Mouse (Mus musculus) midbrain, embryonic 13.5 days (tissue): Measurements from ENCODE around the gene Slc25a19. TPM values are rescaled to one million over a fixed set of nuclear protein-coding genes. Genes with fewer than 3 reads are reported as not detected.

Source experiments
- ATAC-seq: fragments of 200-750 bp; cut with Nextera tagmentation; 2 replicates; pipeline ENCODE4 v1.8.0; 2017; ENCODE audit warnings: mild to moderate bottlenecking, moderate TSS enrichment, moderate library complexity
- H3K27ac ChIP-seq: fragments of 300-500 bp; sonication (generic); 2 replicates; pipeline ENCODE4 v1.5.1; 2015; ENCODE audit warnings: inconsistent platforms, mild to moderate bottlenecking, moderate library complexity
- H3K27me3 ChIP-seq: fragments of 300-500 bp; sonication (generic); 2 replicates; pipeline ENCODE4 v1.6.1; 2015; ENCODE audit warnings: mild to moderate bottlenecking, inconsistent platforms
- H3K36me3 ChIP-seq: fragments of 300-500 bp; sonication (generic); 2 replicates; pipeline ENCODE4 v1.6.1; 2015; ENCODE audit warnings: mild to moderate bottlenecking, inconsistent platforms
- H3K4me1 ChIP-seq: fragments of 300-500 bp; sonication (generic); replicated peaks from 2 replicates; pipeline ENCODE4 v1.6.1; 2015; ENCODE audit warnings: inconsistent platforms
- H3K4me2 ChIP-seq: fragments of 300-500 bp; sonication (generic); replicated peaks from 2 replicates; pipeline ENCODE4 v1.6.1; 2015; ENCODE audit warnings: moderate library complexity, mild to moderate bottlenecking, inconsistent platforms
- H3K4me3 ChIP-seq: fragments of 300-500 bp; sonication (generic); replicated peaks from 2 replicates; pipeline ENCODE4 v1.5.1; 2015; ENCODE audit warnings: mild to moderate bottlenecking, inconsistent platforms
- H3K9ac ChIP-seq: fragments of 300-500 bp; sonication (generic); replicated peaks from 2 replicates; pipeline ENCODE4 v1.6.1; 2015; ENCODE audit warnings: mild to moderate bottlenecking, inconsistent platforms
- H3K9me3 ChIP-seq: fragments of 300-500 bp; sonication (generic); 2 replicates; pipeline ENCODE4 v1.6.1; 2016; ENCODE audit warnings: mild to moderate bottlenecking, inconsistent platforms
- WGBS: fragments of 180-500 bp; shearing (Covaris S2); methylation state at CpG from one replicate; pipeline ENCODE4 v1.1.7; 2015; 5-methylcytosine and 5-hydroxymethylcytosine counted together
- polyA plus RNA-seq: library from polyadenylated mRNA; unstranded; fragments of >200 nt; fragmentation: Nextera tagmentation; extraction: Ambion mirVana; gene quantifications from 2 replicates; pipeline ENCODE4 v1.2.1, GENCODE M21; 2015

The Slc25a19 gene
- polyA plus RNA-seq, 1 experiment from 2014 or later: 35.4 TPM

DNA sequence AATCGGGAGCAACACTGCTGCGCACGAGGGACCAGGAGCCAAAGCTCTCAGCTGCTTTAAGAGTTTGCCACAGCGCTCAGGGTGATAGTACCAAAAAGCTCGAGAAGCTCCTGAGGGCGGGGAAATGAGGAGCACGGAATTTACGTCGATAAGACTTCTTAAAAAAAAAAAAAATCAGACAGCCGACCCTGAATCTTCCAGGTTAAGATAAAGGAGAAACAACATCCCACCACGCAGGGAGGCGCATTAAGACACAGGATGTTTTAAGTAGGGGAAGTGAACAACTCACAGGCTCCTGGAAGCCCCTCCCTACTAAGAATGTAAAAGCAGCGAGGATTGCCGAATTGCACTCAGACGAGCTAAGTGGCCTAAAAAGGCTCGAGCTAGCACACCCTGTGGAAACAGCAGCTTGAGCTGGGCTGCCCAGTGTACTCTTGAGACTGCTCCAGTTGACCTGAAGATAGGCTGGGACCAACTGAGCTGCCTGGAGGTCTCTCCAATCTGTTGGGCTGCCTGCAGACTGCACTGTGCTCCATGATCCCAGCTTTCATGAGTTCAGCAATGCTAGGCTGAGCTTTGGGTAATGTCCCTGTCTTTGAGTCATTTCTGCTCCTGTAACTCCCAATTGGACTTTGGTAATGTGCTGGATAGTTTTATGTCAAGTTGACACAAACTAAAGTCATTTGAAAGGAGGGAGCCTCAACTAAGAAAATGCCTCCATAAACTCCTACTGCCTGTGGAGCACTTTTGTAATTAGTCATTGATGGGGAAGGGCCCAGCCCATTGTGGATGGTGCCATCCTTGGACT is 14.8 kb downstream of the Slc25a19 start:
- ATAC-seq: no peak
- under 1% methylated on average over 16 of the region's 16 CpGs for WGBS
- H3K9me3 ChIP-seq: no peaks in the 10 kb centered on the region
- H3K27ac ChIP-seq: peak overlapping the region; percentile 79; the same call in 1 of the 2 replicates
- peak overlapping the region; percentile 58 for H3K4me3 ChIP-seq
- peaks cover 19% of the 10 kb centered on the region for H3K4me1 ChIP-seq
- H3K27me3 ChIP-seq: peaks cover 21% of the 10 kb centered on the region
- H3K36me3 ChIP-seq: peaks cover 43% of the 10 kb centered on the region
- H3K4me2 ChIP-seq: peak overlapping the region; percentile 86
- peak overlapping the region; percentile 78 for H3K9ac ChIP-seq

DNA sequence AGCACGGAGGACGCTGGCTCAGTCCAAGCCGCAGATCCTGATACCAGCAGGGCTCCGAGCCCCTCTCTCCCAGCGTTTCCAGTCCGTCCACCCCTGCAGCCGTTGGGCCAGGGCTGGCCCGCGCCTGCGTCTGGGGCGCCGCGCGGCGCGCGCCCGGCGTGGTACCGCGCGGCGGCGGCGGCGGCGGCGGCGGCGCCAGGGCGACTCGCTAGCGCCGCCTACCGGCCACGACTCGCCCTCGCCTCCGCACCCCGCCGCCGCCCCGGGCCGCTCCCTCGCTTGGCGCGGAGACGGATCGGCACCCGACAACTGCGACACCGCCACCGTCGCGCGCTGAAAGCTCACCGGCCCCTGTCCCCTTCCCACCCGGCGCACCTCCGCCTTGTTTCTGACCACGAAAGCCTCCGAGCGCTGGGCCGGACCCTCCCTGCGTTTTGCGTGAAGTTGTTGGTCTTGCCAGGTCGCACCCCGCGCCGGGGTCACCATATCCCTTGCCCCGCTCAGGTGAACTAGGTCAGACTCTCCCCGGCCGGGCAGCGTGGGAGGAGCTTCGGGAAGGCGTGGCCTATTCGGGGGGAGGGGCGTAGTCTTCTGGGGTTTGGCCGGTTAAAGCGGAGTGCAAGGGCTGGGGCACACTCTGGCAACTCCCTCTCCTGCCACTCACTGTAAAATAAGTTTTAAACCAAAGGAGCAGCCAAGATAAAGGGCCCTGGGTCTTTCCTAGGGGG is 15.5 kb downstream of the Slc25a19 start, which contains the start of gene Mif4gd:
TSS of gene Mif4gd (minus strand) at position 560 of the 728 bp plus-strand sequence.
- Histone ChIP-seq H3K4me1 (peaks cover 19% of the 10 kb centered on the region), H3K27me3 (peaks cover 21% of the 10 kb centered on the region), H3K36me3 (peaks cover 46% of the 10 kb centered on the region), H3K9me3 (no peaks in the 10 kb centered on the region), H3K27ac (peak within 1 kb of the TSS; percentile 79), H3K9ac (peak within 1 kb of the TSS; percentile 78), H3K4me3 (peak within 1 kb of the TSS; percentile 58), H3K4me2 (peak within 1 kb of the TSS; percentile 86)
- under 1% methylated on average over 70 of the region's 80 CpGs for WGBS
- peak; percentile 88 for ATAC-seq

DNA sequence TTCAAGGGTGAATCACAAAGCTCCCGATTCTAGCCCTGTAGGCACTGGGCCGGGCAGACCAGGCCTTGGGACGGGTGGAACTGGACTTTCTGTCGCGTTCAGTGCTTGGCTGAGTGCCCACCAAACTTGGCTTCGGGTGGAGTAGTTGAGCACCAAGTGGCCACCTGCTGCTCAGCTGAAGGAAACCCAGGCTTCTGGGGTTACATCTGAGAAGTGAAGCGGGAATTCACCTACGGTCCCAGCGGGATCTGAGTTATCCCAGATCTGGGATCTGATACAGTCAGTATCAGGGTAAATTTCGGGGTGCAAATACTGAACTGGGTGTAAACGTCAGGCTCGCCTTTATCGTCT is 16.1 kb downstream of the Slc25a19 start:
- Histone ChIP-seq H3K36me3 (peaks cover 46% of the 10 kb centered on the region), H3K4me2 (peak overlapping the region; percentile 86), H3K9me3 (no peaks in the 10 kb centered on the region), H3K4me1 (peaks cover 19% of the 10 kb centered on the region), H3K27ac (peak overlapping the region; percentile 52), H3K9ac (peak overlapping the region; percentile 78), H3K27me3 (peaks cover 21% of the 10 kb centered on the region), H3K4me3 (peak overlapping the region; percentile 58)
- ATAC-seq: no peak
- 3% methylated on average over 13 of the region's 13 CpGs for WGBS

DNA sequence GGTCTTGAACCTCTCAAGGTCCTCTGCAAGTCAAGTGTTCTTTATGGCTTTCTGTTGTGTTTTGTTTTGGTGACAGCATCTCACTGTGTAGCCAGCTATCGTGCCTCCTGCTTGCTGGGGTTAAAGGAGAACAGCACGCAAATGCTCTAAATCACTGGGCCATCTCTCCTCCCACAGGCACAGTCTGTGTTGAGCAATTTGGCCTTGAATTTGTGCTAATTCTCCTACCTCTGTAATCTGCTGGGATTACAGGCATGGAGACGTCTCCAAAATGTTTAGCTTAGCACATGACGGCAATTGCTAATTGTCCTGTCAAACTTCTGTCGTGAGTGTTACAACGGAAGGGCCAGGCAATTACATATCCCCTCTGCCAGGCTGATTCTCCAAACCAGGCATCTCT is 16.9 kb downstream of the Slc25a19 start:
- no peaks in the 10 kb centered on the region for H3K9me3 ChIP-seq
- no peak overlapping the region for H3K4me2 ChIP-seq
- WGBS: 71% methylated on average over 6 of the region's 6 CpGs
- ATAC-seq: no peak
- H3K27ac ChIP-seq: no peak overlapping the region
- no peak overlapping the region for H3K4me3 ChIP-seq
- H3K36me3 ChIP-seq: peaks cover 53% of the 10 kb centered on the region
- peaks cover 19% of the 10 kb centered on the region for H3K4me1 ChIP-seq
- peaks cover 21% of the 10 kb centered on the region for H3K27me3 ChIP-seq
- H3K9ac ChIP-seq: no peak overlapping the region

DNA sequence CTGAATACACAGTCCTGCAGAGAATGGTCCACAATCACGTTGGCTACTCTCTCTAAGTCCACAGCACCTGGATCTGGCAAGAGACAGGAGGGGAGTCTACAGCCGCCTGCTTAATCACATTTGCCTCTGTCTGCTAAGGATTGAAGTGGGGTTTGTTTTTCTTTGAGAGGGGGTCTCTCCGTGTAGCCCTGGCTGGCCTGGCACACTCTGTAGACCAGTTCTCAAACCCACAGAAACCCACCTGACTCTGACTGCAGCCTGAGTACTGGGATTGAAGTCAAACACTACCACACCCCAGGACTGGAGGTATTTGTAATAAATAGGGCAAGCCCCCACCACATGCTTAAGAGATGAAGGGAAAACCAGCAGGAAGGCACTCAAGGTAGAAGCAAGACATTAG is 18.5 kb downstream of the Slc25a19 start:
- Histone ChIP-seq H3K27me3 (peaks cover 17% of the 10 kb centered on the region), H3K4me3 (no peak overlapping the region), H3K36me3 (peaks cover 45% of the 10 kb centered on the region), H3K4me1 (peaks cover 30% of the 10 kb centered on the region), H3K4me2 (no peak overlapping the region), H3K9ac (no peak overlapping the region), H3K27ac (no peak overlapping the region), H3K9me3 (no peaks in the 10 kb centered on the region)
- no peak for ATAC-seq
- WGBS: 78% methylated on average over 3 of the region's 3 CpGs

DNA sequence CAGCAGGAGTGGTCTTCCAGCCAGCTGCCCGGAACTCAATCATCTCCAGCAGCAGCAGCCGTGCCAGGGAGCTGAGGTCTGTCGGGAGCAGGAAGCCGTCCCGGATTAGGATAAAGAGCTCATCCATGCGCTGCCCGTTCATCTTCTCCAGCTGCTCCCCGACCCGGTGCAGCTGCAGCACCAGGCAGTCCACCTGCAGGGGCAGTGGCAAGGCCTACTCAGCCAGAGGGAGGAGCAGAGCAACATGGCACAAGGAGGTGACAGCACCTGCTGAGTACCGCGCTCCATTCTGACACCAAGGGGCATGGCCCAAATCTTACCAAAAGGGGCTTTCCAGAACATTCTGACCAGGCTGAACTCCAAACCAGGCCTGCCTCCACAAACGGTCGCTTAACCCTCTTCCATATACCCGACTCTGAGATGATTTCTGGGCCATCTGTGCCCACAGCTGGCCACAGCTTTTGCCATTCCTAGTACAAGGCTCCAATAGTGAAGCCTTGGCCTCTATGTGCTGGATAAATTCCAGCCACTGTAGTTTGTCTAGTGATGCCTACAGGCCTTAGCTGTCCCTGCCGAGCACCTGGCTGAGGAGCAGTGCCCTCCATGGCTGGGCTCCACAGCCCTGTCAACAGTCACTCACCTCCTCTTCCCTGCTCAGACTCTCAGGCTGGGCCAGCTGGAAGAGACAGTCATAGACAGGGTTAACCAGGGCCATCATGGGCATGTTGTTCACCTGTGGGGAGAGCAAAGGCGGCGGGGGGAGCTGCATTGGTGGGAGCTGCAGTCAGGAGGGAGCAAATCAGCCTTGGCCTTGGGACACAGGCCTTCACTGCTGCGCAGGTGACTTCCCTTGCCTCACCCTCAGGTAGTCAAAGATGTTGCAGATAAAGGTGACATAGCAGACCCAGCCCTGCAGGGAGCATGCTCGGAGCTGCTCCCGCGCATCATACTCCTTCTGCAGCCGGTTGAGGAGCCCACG is 19.4 kb downstream of the Slc25a19 start:
- ATAC-seq: no peak

DNA sequence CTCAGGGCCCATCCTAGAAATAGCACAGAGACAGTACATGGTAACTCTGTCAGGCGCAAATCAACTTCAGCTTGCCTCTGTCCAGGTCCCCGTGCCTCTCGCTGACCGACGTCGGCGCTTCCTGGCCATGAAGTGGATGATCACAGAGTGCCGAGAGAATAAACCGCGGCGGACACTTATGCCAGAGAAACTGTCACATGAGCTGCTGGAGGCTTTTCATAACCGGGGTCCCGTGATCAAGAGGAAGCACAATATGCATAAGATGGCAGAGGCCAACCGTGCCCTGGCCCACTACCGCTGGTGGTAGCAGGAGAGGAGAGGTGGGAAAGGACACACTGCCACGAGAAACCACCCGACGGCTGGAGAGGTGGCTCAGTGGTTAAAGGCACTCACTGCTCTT is 21.4 kb downstream of the Slc25a19 start:
- Histone ChIP-seq H3K9ac (no peak overlapping the region), H3K4me2 (no peak overlapping the region), H3K9me3 (no peaks in the 10 kb centered on the region), H3K4me1 (peaks cover 29% of the 10 kb centered on the region), H3K27me3 (0 out of 2 replicates have a peak, but pooled peaks cover 4% of the 10 kb centered on the region), H3K27ac (no peak overlapping the region), H3K4me3 (no peak overlapping the region), H3K36me3 (peaks cover 41% of the 10 kb centered on the region)
- WGBS: 94% methylated on average over 18 of the region's 18 CpGs
- no peak for ATAC-seq

More for the DNA sequence above, 19.4 kb downstream of the Slc25a19 start:
- Histone ChIP-seq H3K4me3 (no peak overlapping the region), H3K4me1 (peaks cover 31% of the 10 kb centered on the region), H3K4me2 (no peak overlapping the region), H3K36me3 (peaks cover 41% of the 10 kb centered on the region), H3K27ac (no peak overlapping the region), H3K27me3 (peaks cover 9% of the 10 kb centered on the region), H3K9me3 (no peaks in the 10 kb centered on the region), H3K9ac (no peak overlapping the region)
- WGBS: 81% methylated on average over 23 of the region's 23 CpGs

DNA sequence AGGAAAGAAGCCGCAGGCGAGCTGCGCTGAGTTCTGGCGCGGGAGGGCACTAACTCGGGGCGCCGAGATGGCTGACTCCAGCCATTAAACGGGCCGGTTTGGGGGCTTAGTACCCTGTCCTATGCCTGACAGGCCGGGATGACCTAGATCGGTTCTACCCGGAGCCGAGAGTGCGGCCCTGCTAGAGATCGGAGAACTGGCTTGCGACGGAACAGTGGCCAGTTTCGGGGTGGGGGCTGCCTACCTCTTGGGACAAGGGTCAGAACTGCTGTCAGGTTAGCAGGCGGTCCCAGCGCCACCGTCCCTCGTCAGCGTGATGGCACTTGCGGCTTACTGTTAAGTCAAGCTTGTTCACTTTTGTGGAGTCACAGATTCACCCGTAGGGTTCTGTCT is 23.8 kb downstream of the Slc25a19 start:
- WGBS: under 1% methylated on average over 26 of the region's 26 CpGs
- peaks cover 44% of the 10 kb centered on the region for H3K36me3 ChIP-seq

DNA sequence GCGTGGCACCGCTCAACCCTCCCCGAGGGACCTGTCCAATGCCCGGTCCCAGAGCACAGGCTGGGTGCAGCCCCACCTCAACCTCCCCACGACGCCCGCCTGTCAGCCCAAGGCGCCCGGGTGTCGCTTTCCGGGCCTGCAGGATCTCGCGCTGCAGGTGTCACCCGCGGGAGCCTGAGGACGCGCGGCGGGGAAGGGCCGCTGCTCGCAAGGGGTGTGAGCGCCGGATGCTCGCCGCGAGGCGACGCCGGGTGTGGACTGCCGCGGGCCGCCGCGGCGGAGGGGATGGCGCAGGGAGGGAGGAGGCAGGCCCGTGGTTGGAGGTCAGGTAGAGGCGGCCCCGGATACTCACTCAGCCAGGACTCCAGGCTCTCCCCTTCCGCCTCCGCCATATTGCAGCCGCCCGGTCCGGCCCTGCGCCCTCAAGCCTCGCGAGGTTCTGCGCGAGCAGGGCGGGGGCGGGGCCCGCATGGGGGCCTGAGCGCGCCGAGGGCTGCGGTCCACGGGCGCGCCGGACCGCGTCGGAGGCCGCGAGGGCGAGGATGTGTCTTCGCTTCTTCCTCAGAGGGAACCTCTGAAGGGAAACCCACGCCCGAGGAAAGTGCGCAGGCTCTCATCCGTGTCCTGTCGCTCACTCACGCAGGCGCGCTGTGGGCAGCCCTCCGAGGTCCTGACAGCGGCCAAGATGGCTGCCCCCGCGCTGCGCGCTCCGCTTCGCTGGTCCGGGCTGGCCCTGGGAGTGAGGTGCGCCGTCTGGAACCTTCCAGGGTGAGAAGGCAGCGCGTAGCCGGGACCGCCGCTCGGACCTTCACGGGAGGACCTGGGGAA is 24.4 kb downstream of the Slc25a19 start, which contains the start of the genes Mrps7 and Gga3:
TSS of gene Mrps7 (plus strand) at position 450 of the 828 bp plus-strand sequence.
TSS of gene Gga3 (minus strand) at position 576 of the 828 bp plus-strand sequence.
- WGBS: under 1% methylated on average over 92 of the region's 93 CpGs
- peak; percentile 97 for ATAC-seq
- H3K4me3 ChIP-seq: peak within 1 kb of the TSS; percentile 96

More for the DNA sequence above, 23.8 kb downstream of the Slc25a19 start:
- H3K27ac ChIP-seq: peak overlapping the region; percentile 90
- H3K9me3 ChIP-seq: no peaks in the 10 kb centered on the region
- H3K27me3 ChIP-seq: no peaks in the 10 kb centered on the region
- peak overlapping the region; percentile 85 for H3K4me2 ChIP-seq
- H3K4me3 ChIP-seq: peak overlapping the region; percentile 96
- ATAC-seq: peak; percentile 62
- H3K4me1 ChIP-seq: peaks cover 31% of the 10 kb centered on the region
- H3K9ac ChIP-seq: peak overlapping the region; percentile 97

DNA sequence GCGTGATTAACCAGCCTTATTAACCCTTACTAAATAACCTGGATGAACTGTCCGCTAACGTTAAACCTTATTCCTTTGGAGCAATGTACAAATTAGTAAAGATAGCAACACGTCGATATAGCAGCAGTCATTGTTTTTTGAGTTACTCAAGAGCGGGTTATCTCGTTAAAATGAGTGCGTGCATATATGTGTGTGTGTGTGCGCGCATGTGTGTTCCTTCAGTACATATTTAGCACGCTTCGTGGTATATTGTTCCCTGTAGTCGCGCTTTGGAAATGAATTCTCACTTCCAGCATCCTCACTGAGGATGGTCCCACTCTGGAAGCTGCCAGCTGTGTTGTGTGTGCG is 25.0 kb downstream of the Slc25a19 start:
- Histone ChIP-seq H3K4me3 (peak overlapping the region; percentile 96), H3K9me3 (no peaks in the 10 kb centered on the region), H3K4me1 (peaks cover 31% of the 10 kb centered on the region), H3K36me3 (peaks cover 32% of the 10 kb centered on the region), H3K27ac (peak overlapping the region; percentile 90), H3K4me2 (peak overlapping the region; percentile 85), H3K9ac (peak overlapping the region; percentile 97), H3K27me3 (no peaks in the 10 kb centered on the region)
- WGBS: 7% methylated on average over 15 of the region's 15 CpGs
- no peak for ATAC-seq

More for the DNA sequence above, 24.4 kb downstream of the Slc25a19 start, which contains the start of the genes Mrps7 and Gga3:
- Histone ChIP-seq H3K36me3 (peaks cover 38% of the 10 kb centered on the region), H3K9me3 (no peaks in the 10 kb centered on the region), H3K27me3 (no peaks in the 10 kb centered on the region), H3K27ac (peak within 1 kb of the TSS; percentile 90), H3K9ac (peak within 1 kb of the TSS; percentile 97), H3K4me2 (peak within 1 kb of the TSS; percentile 85), H3K4me1 (peaks cover 31% of the 10 kb centered on the region)
